Mouse (Mus musculus) heart, embryonic 14.5 days (tissue): Measurements from ENCODE around the gene Fam120a. TPM values are rescaled to one million over a fixed set of nuclear protein-coding genes. Genes with fewer than 3 reads are reported as not detected.

Experiments
- ATAC-seq: fragments of 200-750 bp; cut with Nextera tagmentation; 2 replicates; pipeline ENCODE4 v1.8.0; 2017; ENCODE audit warnings: low read depth, moderate TSS enrichment; ENCODE audit not compliant: insufficient number of reproducible peaks, insufficient read depth, low FRiP score
- H3K27ac ChIP-seq, 2 experiments: fragments of 200-500 bp in 1 of 2; fragments of 300-500 bp in 1 of 2; sonication (generic) in 1 of 2; replicated peaks in 1 of 2; 2 replicates each; pipeline ENCODE4 v1.5.1; 2012 to 2014; ENCODE audit warnings: low read depth in 2 of 2, low read length in 2 of 2, control low read depth in 1 of 2, mild to moderate bottlenecking in 1 of 2, mixed read lengths in 1 of 2; ENCODE audit not compliant: control insufficient read depth in 1 of 2, insufficient read depth in 1 of 2
- H3K27me3 ChIP-seq: fragments of 300-500 bp; sonication (generic); 2 replicates; pipeline ENCODE4 v1.6.1; 2014; ENCODE audit warnings: mild to moderate bottlenecking, low read length, control low read depth; ENCODE audit not compliant: control insufficient read depth, insufficient read depth
- H3K36me3 ChIP-seq: fragments of 300-500 bp; sonication (generic); 2 replicates; pipeline ENCODE4 v1.6.1; 2014; ENCODE audit warnings: mild to moderate bottlenecking, control low read depth, low read length, mixed read lengths; ENCODE audit not compliant: control insufficient read depth, insufficient read depth
- H3K4me1 ChIP-seq, 2 experiments: fragments of 200-500 bp in 1 of 2; fragments of 300-500 bp in 1 of 2; sonication (generic) in 1 of 2; 2 replicates each; pipeline ENCODE4 v1.6.1; 2012 to 2014; ENCODE audit warnings: low read length in 2 of 2, control low read depth in 1 of 2, mixed read lengths in 1 of 2; ENCODE audit not compliant: control insufficient read depth in 2 of 2, insufficient read depth in 2 of 2
- H3K4me2 ChIP-seq: fragments of 300-500 bp; sonication (generic); 2 replicates; pipeline ENCODE4 v1.6.1; 2014; ENCODE audit warnings: mild to moderate bottlenecking, low read length
- H3K4me3 ChIP-seq, 2 experiments: fragments of 200-500 bp in 1 of 2; fragments of 300-500 bp in 1 of 2; sonication (generic) in 1 of 2; 2 replicates each; pipeline ENCODE4 v1.5.1; 2012 to 2014; ENCODE audit warnings: low read length in 2 of 2, mild to moderate bottlenecking in 2 of 2, control low read depth in 1 of 2, low read depth in 1 of 2, moderate library complexity in 1 of 2; ENCODE audit not compliant: control insufficient read depth in 1 of 2, insufficient read depth in 1 of 2
- H3K9ac ChIP-seq: fragments of 300-500 bp; sonication (generic); 2 replicates; pipeline ENCODE4 v1.6.1; 2014; ENCODE audit warnings: mild to moderate bottlenecking, low read length
- H3K9me3 ChIP-seq: fragments of 300-500 bp; sonication (generic); 2 replicates; pipeline ENCODE4 v1.6.1; 2016; ENCODE audit warnings: low read length, control low read depth; ENCODE audit not compliant: control insufficient read depth
- WGBS: fragments of 180-500 bp; shearing (Covaris S2); extraction: QIAGEN DNeasy Blood & Tissue Kit; methylation state at CpG from one replicate; pipeline ENCODE4 v1.1.7; 2014; 5-methylcytosine and 5-hydroxymethylcytosine counted together
- polyA plus RNA-seq: library from polyadenylated mRNA; unstranded; fragments of >200 nt; fragmentation: Nextera tagmentation; extraction: Ambion mirVana; gene quantifications from 2 replicates; pipeline ENCODE4 v1.2.1, GENCODE M21; 2014

Gene Fam120a
- polyA plus RNA-seq, 1 experiment from 2014 or later, result 29.7 TPM

- peaks cover 84% of the 10 kb centered on the region for H3K36me3 ChIP-seq
- no peak overlapping the region for H3K4me2 ChIP-seq
- no peaks in the 10 kb centered on the region for H3K27me3 ChIP-seq
- H3K9me3 ChIP-seq, result no peaks in the 10 kb centered on the region
- no peak overlapping the region for H3K4me3 ChIP-seq
- WGBS, result 91% methylated on average over 7 of the region's 7 CpGs
- H3K4me1 ChIP-seq, result 0 out of 4 replicates have a peak, but pooled peaks cover 0 to 6% of the 10 kb centered on the region in 2 experiments
- no peak overlapping the region for H3K9ac ChIP-seq
- no peak overlapping the region for H3K27ac ChIP-seq
- no peak for ATAC-seq
Observed at GRCm38 (mm10) chr13:48911426-48911825, 56.4 kb downstream of the Fam120a start.

- Histone ChIP-seq H3K4me1 (no peaks in the 10 kb centered on the region), H3K9ac (no peak overlapping the region), H3K27ac (no peak overlapping the region), H3K9me3 (no peaks in the 10 kb centered on the region), H3K4me2 (no peak overlapping the region), H3K4me3 (no peak overlapping the region), H3K36me3 (peaks cover 89% of the 10 kb centered on the region), H3K27me3 (no peaks in the 10 kb centered on the region)
- 95% methylated on average over 2 of the region's 2 CpGs for WGBS
- no peak for ATAC-seq
Observed at GRCm38 (mm10) chr13:48905458-48905857, 62.4 kb downstream of the Fam120a start.

GRCm38 (mm10) chr13:48895376-48895775, 72.4 kb downstream of the Fam120a start:
- H3K9ac ChIP-seq, result no peak overlapping the region
- ATAC-seq, result no peak
- no peak overlapping the region for H3K4me2 ChIP-seq
- no peak overlapping the region for H3K27ac ChIP-seq
- WGBS, result 79% methylated on average over 5 of the region's 5 CpGs
- no peaks in the 10 kb centered on the region for H3K4me1 ChIP-seq
- peaks cover 93% of the 10 kb centered on the region for H3K36me3 ChIP-seq
- no peaks in the 10 kb centered on the region for H3K9me3 ChIP-seq
- no peak overlapping the region for H3K4me3 ChIP-seq
- no peaks in the 10 kb centered on the region for H3K27me3 ChIP-seq

GRCm38 (mm10) chr13:48890260-48890960, 77.4 kb downstream of the Fam120a start:
- H3K9ac ChIP-seq, result no peak overlapping the region
- no peaks in the 10 kb centered on the region for H3K27me3 ChIP-seq
- no peak overlapping the region for H3K4me2 ChIP-seq
- no peak; the same call in 1 of the 2 replicates for ATAC-seq
- no peaks in the 10 kb centered on the region for H3K4me1 ChIP-seq
- no peaks in the 10 kb centered on the region for H3K9me3 ChIP-seq
- H3K4me3 ChIP-seq, result no peak overlapping the region
- 74% methylated on average over 4 of the region's 4 CpGs for WGBS
- no peak overlapping the region for H3K27ac ChIP-seq
- peaks cover 95% of the 10 kb centered on the region for H3K36me3 ChIP-seq

- Histone ChIP-seq H3K27me3 (no peaks in the 10 kb centered on the region), H3K4me1 (peaks cover 2 to 20% of the 10 kb centered on the region in 2 experiments; a peak in 3 of 4 replicates), H3K4me3 (peak overlapping the region; percentile 37 to 44), H3K9me3 (no peaks in the 10 kb centered on the region), H3K27ac (peak overlapping the region; percentile 79 to 86), H3K9ac (peak overlapping the region; percentile 84), H3K4me2 (peak overlapping the region; percentile 75), H3K36me3 (peaks cover 37% of the 10 kb centered on the region)
- peak; percentile 97 for ATAC-seq
- under 1% methylated on average over 36 of the region's 36 CpGs for WGBS
Observed at GRCm38 (mm10) chr13:48878534-48878933, 89.3 kb downstream of the Fam120a start.

GRCm38 (mm10) chr13:48877805-48878204, 90.0 kb downstream of the Fam120a start:
- H3K27ac ChIP-seq, result peak overlapping the region; percentile 79 to 86; a peak in 3 of 4 replicates
- H3K27me3 ChIP-seq, result no peaks in the 10 kb centered on the region
- no peak for ATAC-seq

GRCm38 (mm10) chr13:48872726-48873125, 95.1 kb downstream of the Fam120a start:
- Histone ChIP-seq H3K36me3 (0 out of 2 replicates have a peak, but pooled peaks cover 4% of the 10 kb centered on the region), H3K9me3 (no peaks in the 10 kb centered on the region), H3K9ac (no peak overlapping the region), H3K4me1 (peaks cover 25 to 43% of the 10 kb centered on the region in 2 experiments), H3K27ac (no peak overlapping the region), H3K4me3 (no peak overlapping the region), H3K27me3 (no peaks in the 10 kb centered on the region), H3K4me2 (no peak overlapping the region)
- ATAC-seq, result no peak
- 61% methylated on average over 3 of the region's 5 CpGs for WGBS

More at GRCm38 (mm10) chr13:48877805-48878204, 90.0 kb downstream of the Fam120a start:
- Histone ChIP-seq H3K9me3 (no peaks in the 10 kb centered on the region), H3K36me3 (peaks cover 32% of the 10 kb centered on the region), H3K4me1 (peaks cover 4 to 22% of the 10 kb centered on the region in 2 experiments; a peak in 3 of 4 replicates), H3K4me3 (peak overlapping the region in 1 of 2 experiments; percentile 37; a peak in 2 of 4 replicates), H3K4me2 (peak overlapping the region; percentile 75), H3K9ac (peak overlapping the region; percentile 84)
